Mouse (Mus musculus): ENCODE results near the gene Casc3. TPM values are rescaled to one million over a fixed set of nuclear protein-coding genes. Genes with fewer than 3 reads are reported as not detected.
A peak's percentile ranks its signal among the peaks of the same experiment; 100 is the strongest.

Casc3 gene
- polyA plus RNA-seq, 1 experiment = 3.3 TPM

DNA sequence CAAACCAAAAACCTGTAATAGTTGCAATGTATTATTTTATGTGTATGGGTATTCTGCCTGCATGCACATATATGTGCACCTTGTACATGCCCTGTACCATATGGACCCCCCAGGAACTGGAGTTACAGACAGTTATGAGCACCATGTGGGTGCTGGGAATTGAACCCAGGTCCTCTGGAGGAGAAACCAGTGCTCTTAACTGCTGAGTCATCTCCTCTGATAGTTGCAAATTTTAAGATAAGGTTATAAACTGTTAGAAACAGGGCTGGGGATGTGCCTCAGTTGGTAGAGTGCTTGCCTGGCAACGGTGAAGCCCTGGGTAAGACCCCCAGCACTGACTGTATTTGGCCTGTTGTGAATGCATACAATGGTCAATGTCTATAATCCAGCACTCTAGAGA lies 13.3 kb upstream of the Casc3 start:
- TF ChIP-seq TAL1 (IDR thresholded peaks at IDR 0.05; ENCODE audit: low read length) = no peak
- TF ChIP-seq GATA1 (IDR thresholded peaks at IDR 0.05; ENCODE audit: low read length) = no peak
- H3K36me3 ChIP-seq (ENCODE audit: control insufficient read depth) = no peaks in the 10 kb centered on the region; the same call in 1 of the 2 replicates
- no peaks in the 10 kb centered on the region for H3K9me3 ChIP-seq (ENCODE audit: control insufficient read depth, low read length)
- H3K27me3 ChIP-seq (ENCODE audit: control insufficient read depth) = no peaks in the 10 kb centered on the region
- H3K4me3 ChIP-seq (replicated peaks) = no peak overlapping the region
- peaks cover 71% of the 10 kb centered on the region for H3K4me1 ChIP-seq (ENCODE audit: control insufficient read depth)

DNA sequence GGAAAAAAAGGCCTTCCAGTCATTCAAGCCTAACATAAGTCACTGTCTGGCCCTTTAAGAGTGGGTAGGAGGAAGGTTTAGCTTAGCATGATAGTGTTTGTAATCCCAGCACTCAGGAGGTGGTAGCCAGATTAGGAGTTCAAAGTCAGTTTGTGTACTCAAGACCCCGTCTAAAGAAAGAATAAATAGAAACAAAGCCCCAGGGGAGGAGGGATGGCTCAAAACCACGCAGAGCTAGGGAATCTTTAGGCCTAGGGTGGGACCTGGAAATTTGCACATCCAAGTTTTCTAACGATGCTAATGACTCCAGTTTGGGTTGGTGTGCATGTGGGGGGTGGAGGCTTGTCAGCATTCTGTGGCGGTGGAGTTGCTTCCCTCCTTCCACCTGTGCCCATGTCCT lies 12.6 kb upstream of the Casc3 start:
- no peaks in the 10 kb centered on the region for H3K27me3 ChIP-seq (ENCODE audit: control insufficient read depth)
- H3K4me3 ChIP-seq (replicated peaks) = no peak overlapping the region
- peaks cover 71% of the 10 kb centered on the region for H3K4me1 ChIP-seq (ENCODE audit: control insufficient read depth)
- TF ChIP-seq TAL1 (IDR thresholded peaks at IDR 0.05; ENCODE audit: low read length) (no peak), GATA1 (IDR thresholded peaks at IDR 0.05; ENCODE audit: low read length) (no peak)
- no peaks in the 10 kb centered on the region for H3K9me3 ChIP-seq (ENCODE audit: control insufficient read depth, low read length)
- no peaks in the 10 kb centered on the region; the same call in 1 of the 2 replicates for H3K36me3 ChIP-seq (ENCODE audit: control insufficient read depth)

DNA sequence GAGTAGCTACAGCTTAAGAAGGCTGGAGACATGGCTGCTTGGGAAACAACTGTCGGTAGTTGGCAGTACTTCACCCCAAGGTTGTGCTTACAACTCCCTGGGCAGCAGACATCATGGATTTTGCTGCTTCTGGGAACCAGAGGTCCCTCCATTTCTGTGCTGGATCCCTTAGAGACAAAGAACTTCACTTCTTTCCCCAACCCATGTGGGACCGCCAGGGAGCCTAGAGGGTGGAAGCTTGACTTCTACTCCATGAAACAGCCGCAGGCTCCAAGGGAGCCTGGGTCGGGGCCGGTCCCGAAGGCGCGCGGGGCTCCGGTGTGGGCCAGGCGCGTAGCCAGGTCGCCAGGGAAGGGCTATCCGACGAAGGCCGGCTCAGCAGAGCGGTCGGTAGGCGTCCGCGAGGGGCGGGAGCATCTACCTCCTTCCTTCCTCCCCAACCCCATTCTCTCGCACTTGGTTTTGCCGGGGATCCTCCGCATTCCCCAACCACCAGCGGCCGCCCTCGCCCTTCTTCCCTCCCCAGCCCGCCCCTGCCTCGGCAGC lies 10.2 kb upstream of the Casc3 start:
- no peaks in the 10 kb centered on the region for H3K27me3 ChIP-seq (ENCODE audit: control insufficient read depth)
- no peaks in the 10 kb centered on the region for H3K9me3 ChIP-seq (ENCODE audit: control insufficient read depth, low read length)
- H3K4me3 ChIP-seq (replicated peaks) = peak overlapping the region; percentile 85
- peaks cover 65% of the 10 kb centered on the region for H3K4me1 ChIP-seq (ENCODE audit: control insufficient read depth)
- peaks cover 22% of the 10 kb centered on the region for H3K36me3 ChIP-seq (ENCODE audit: control insufficient read depth)
- TF ChIP-seq TAL1 (IDR thresholded peaks at IDR 0.05; ENCODE audit: low read length) = no peak

DNA sequence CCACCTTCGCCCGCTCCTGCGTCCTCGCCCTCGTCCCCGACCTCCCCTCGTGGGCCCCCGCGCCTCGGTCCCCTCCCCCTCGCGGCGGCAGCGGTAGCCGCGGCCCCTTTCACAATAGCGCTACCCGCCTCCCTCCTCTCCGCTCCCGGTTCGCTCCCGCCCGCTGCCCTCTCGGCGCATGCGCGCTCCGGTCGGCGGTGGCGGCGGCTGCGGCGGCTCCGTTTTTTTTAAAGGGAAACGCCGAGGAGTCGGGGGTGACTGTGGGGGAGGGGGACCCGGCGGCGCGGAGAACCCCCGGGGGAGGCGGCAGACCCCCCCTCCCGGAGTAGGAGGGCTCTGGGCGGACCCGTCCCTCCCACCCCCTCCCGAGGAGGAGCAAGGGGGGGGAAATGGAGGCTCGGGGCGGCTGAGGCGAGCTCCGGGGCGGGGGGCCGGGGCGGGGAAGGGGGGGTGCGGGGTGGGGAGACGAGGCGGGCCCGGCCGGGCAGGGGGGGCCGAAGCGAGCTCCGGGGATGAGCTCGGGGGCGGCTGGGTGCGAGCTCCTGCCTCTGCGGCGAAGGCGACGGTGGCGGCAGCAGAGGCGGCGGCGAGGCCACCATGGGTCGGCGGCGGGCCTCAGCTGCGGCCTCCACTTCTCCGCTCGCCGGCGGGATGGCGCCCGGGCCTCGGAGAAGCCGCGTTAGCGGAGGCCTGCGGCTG lies 9.5 kb upstream of the Casc3 start, which contains the start of gene Msl1:
Gene Msl1 (plus strand): TSS at position 502 of the 699 bp plus-strand sequence.
- no peak for TF ChIP-seq GATA1 (IDR thresholded peaks at IDR 0.05; ENCODE audit: low read length)
- no peak for TF ChIP-seq TAL1 (IDR thresholded peaks at IDR 0.05; ENCODE audit: low read length)
- Histone ChIP-seq H3K4me1 (ENCODE audit: control insufficient read depth) (peaks cover 59% of the 10 kb centered on the region), H3K36me3 (ENCODE audit: control insufficient read depth) (peaks cover 28% of the 10 kb centered on the region), H3K27me3 (ENCODE audit: control insufficient read depth) (no peaks in the 10 kb centered on the region), H3K9me3 (ENCODE audit: control insufficient read depth, low read length) (no peaks in the 10 kb centered on the region), H3K4me3 (replicated peaks) (peak within 1 kb of the TSS; percentile 85)

DNA sequence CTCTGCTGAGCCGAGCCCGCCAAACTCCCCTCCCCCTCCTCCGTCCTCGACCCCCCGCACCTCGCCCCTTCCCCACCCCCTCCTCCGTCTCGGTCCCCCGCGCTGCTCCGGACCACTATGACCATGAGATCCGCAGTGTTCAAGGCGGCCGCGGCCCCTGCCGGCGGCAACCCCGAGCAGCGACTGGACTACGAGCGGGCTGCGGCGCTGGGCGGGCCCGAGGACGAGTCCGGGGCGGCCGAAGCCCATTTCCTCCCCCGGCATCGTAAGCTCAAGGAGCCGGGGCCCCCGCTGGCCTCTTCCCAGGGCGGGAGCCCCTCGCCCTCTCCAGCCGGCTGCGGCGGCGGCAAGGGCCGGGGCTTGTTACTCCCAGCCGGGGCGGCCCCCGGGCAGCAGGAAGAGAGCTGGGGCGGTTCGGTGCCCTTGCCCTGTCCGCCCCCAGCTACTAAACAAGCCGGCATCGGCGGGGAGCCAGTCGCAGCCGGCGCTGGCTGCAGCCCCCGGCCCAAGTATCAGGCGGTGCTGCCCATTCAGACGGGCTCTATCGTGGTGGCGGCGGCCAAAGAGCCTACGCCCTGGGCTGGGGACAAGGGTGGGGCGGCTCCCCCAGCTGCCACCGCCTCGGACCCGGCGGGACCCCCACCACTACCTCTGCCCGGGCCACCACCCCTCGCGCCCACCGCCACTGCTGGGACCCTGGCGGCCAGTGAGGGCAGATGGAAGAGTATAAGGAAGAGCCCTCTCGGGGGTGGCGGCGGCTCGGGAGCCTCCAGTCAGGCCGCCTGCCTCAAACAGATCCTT lies 8.8 kb upstream of the Casc3 start:
- H3K4me1 ChIP-seq (ENCODE audit: control insufficient read depth) = peaks cover 56% of the 10 kb centered on the region

DNA sequence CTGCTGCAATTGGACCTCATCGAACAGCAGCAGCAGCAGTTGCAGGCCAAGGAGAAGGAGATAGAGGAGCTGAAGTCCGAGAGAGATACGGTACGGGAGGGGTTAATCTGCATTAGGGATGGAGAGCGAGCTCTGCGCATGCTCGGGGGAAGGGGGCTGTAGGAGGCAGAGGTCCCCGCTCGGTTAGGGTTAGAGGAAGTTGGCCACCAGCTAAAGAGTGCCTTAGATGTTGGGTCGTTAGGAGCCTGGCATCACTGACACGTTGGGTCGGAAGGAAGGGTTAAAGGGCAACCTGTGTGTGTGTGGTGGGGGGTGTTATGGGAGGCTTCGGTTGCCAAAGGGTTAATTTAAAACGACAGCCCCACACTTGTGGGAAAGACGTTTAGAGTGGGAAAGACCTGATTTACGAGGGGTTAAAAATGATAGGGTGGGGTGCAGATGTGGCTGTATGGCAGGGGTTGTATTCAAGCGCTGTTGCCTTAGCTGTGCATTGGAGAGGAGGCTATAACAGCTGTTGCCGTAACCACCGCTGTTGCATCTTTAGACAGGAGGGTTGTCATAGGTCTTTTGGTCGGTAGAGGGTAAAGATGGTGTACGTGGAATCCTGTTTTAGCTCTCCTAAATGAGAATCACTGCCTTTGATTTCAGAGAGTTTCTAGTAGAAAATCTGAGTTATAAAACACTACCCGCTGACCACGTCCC lies 8.0 kb upstream of the Casc3 start:
- Histone ChIP-seq H3K27me3 (ENCODE audit: control insufficient read depth) (no peaks in the 10 kb centered on the region), H3K9me3 (ENCODE audit: control insufficient read depth, low read length) (no peaks in the 10 kb centered on the region), H3K4me3 (replicated peaks) (peak overlapping the region; percentile 85), H3K36me3 (ENCODE audit: control insufficient read depth) (peaks cover 43% of the 10 kb centered on the region), H3K4me1 (ENCODE audit: control insufficient read depth) (peaks cover 50% of the 10 kb centered on the region)
- no peak for TF ChIP-seq GATA1 (IDR thresholded peaks at IDR 0.05; ENCODE audit: low read length)
- TF ChIP-seq TAL1 (IDR thresholded peaks at IDR 0.05; ENCODE audit: low read length) = no peak

More for the DNA sequence above, 8.8 kb upstream of the Casc3 start:
- no peaks in the 10 kb centered on the region for H3K9me3 ChIP-seq (ENCODE audit: control insufficient read depth, low read length)
- TF ChIP-seq TAL1 (IDR thresholded peaks at IDR 0.05; ENCODE audit: low read length) = no peak
- no peak for TF ChIP-seq GATA1 (IDR thresholded peaks at IDR 0.05; ENCODE audit: low read length)
- peak overlapping the region; percentile 85 for H3K4me3 ChIP-seq (replicated peaks)
- peaks cover 35% of the 10 kb centered on the region for H3K36me3 ChIP-seq (ENCODE audit: control insufficient read depth)
- no peaks in the 10 kb centered on the region for H3K27me3 ChIP-seq (ENCODE audit: control insufficient read depth)

DNA sequence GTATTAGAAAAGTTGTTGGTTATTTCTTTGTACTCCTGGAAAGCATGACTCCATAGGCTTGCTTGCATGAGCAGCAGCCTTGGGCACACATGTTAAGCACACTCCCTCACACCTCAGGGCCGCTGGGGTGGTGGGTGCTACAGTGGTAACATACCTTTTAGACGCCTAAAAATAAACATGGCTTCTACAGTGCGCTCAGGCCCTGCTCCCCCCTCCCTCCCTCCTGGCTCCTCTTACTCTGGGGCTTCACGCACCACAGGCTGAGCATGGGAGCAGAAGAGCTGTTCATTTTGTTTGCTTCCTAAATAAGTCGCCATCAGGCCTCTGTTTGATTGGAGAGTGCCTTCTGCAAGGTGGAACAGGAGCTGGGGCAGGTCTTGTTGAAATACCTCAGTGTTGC lies 7.4 kb upstream of the Casc3 start:
- TF ChIP-seq TAL1 (IDR thresholded peaks at IDR 0.05; ENCODE audit: low read length) (no peak), GATA1 (IDR thresholded peaks at IDR 0.05; ENCODE audit: low read length) (no peak)
- peak overlapping the region; percentile 85 for H3K4me3 ChIP-seq (replicated peaks)
- peaks cover 49% of the 10 kb centered on the region for H3K36me3 ChIP-seq (ENCODE audit: control insufficient read depth)
- no peaks in the 10 kb centered on the region for H3K9me3 ChIP-seq (ENCODE audit: control insufficient read depth, low read length)
- H3K4me1 ChIP-seq (ENCODE audit: control insufficient read depth) = peaks cover 45% of the 10 kb centered on the region
- H3K27me3 ChIP-seq (ENCODE audit: control insufficient read depth) = no peaks in the 10 kb centered on the region

DNA sequence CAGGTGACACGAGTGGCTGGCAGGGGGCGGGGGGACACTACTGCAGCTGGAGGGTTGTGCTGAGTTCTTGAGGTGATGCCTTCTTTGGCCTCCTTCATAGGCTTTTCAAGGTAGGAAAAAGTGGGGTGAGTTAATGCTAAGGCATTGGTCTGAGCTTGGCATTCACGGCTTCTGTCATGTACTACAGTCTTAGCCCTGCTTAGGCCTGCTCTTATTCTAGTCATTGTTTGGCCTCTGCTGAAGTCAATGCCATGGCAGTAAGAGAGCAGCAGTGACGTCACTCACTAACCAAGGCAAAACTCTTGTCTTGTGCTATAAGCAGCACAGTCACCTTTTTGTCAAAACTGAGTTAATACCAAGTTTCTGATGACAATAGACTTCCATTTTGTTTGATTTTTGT lies 6.8 kb upstream of the Casc3 start:
- no peaks in the 10 kb centered on the region for H3K9me3 ChIP-seq (ENCODE audit: control insufficient read depth, low read length)

More for the DNA sequence above, 6.8 kb upstream of the Casc3 start:
- TF ChIP-seq TAL1 (IDR thresholded peaks at IDR 0.05; ENCODE audit: low read length) (no peak), GATA1 (IDR thresholded peaks at IDR 0.05; ENCODE audit: low read length) (no peak)
- peaks cover 41% of the 10 kb centered on the region for H3K4me1 ChIP-seq (ENCODE audit: control insufficient read depth)
- peak overlapping the region; percentile 85 for H3K4me3 ChIP-seq (replicated peaks)
- no peaks in the 10 kb centered on the region for H3K27me3 ChIP-seq (ENCODE audit: control insufficient read depth)
- peaks cover 55% of the 10 kb centered on the region for H3K36me3 ChIP-seq (ENCODE audit: control insufficient read depth)
